30 mouse cellular contexts compared by ENCODE assay signal in the genomic region with DNA sequence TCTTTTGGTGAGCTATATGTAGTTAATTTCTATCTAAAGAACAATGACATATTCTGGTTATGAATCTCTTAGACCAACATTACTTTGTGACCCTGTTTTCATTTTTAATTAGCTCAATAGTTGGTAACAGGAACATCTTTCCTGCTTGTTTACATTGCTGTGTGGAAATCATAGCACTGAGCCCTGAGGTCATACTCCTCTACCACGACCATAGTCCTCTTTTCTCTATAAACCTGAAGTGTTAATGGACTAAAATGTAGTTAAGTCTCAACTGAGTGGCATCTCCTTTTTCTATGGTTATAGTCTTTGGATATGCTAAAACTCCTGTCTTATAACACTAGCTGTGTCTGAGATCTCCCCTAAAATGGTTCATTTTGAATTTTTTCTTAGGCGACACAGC.
DNase-seq lines count a peak whose midpoint lies in the region; ATAC-seq and TF ChIP-seq lines count a peak whose summit lies in the region.
"Had no signal": no experiment of that assay in that cellular context is flagged by ENCODE, and none has a peak within 500 bp of the region (broad histone marks: within the 10 kb centered on the region; RNA-seq: fewer than 3 reads in every experiment).

No protein-coding gene starts in this region.

- no peak for TF ChIP-seq CTCF in embryonic fibroblast, embryonic 13.5 days (IDR thresholded peaks at IDR 0.05; ENCODE audit: borderline replicate concordance, insufficient read depth, low read length)
- TF ChIP-seq CTCF in liver, postnatal 0 days (IDR thresholded peaks at IDR 0.05; ENCODE audit: low read depth) = no peak

- peak overlapping the region; percentile 50; the same call in 1 of the 2 replicates for H3K27ac ChIP-seq in heart, embryonic 11.5 days (ENCODE audit: low read depth, low read length)
- H3K27ac ChIP-seq in embryonic fibroblast, embryonic 13.5 days (ENCODE audit: insufficient read depth, low read length) = peak overlapping the region; percentile 83
- peak overlapping the region; percentile 82 for H3K27ac ChIP-seq in liver, embryonic 12.5 days
- peak overlapping the region; percentile 74 for H3K27ac ChIP-seq in liver, postnatal 0 days (ENCODE audit: low read depth)
- H3K27ac ChIP-seq: embryonic facial prominence, embryonic 13.5 days; forebrain, embryonic 13.5 days; hindbrain, embryonic 15.5 days; kidney, embryonic 15.5 days; layer of hippocampus, adult 2 months; lung, embryonic 15.5 days; stomach, postnatal 0 days had no signal

- no peak for TF ChIP-seq EP300 in liver, postnatal 0 days (IDR thresholded peaks at IDR 0.05; ENCODE audit: low read depth)

- H3K4me2 ChIP-seq in heart, embryonic 11.5 days = no peak overlapping the region; the same call in 1 of the 2 replicates
- H3K4me2 ChIP-seq in liver, embryonic 12.5 days = peak overlapping the region; percentile 41
- H3K4me2 ChIP-seq in liver, postnatal 0 days (ENCODE audit: low read depth, low read length) = peak overlapping the region; percentile 18; the same call in 1 of the 2 replicates
- H3K4me2 ChIP-seq: embryonic facial prominence, embryonic 13.5 days; forebrain, embryonic 13.5 days; hindbrain, embryonic 15.5 days; kidney, embryonic 15.5 days; lung, embryonic 15.5 days had no signal

- no peaks in the 10 kb centered on the region for H3K4me1 ChIP-seq in heart, embryonic 11.5 days (ENCODE audit: control insufficient read depth, insufficient read depth, low read length)
- peaks cover 5% of the 10 kb centered on the region; the same call in 1 of the 2 replicates for H3K4me1 ChIP-seq in embryonic fibroblast, embryonic 13.5 days (ENCODE audit: control insufficient read depth, insufficient read depth, low read length)
- peaks cover 30% of the 10 kb centered on the region for H3K4me1 ChIP-seq in liver, embryonic 12.5 days
- H3K4me1 ChIP-seq in liver, postnatal 0 days (ENCODE audit: insufficient read depth) = peaks cover 19% of the 10 kb centered on the region
- H3K4me1 ChIP-seq: forebrain, embryonic 13.5 days; hindbrain, embryonic 15.5 days; lung, embryonic 15.5 days had no signal

- no peak overlapping the region for H3K4me3 ChIP-seq in heart, embryonic 11.5 days (ENCODE audit: low read depth, low read length)
- no peak overlapping the region for H3K4me3 ChIP-seq in embryonic fibroblast, embryonic 13.5 days (ENCODE audit: insufficient read depth, low read length)
- no peak overlapping the region for H3K4me3 ChIP-seq in liver, embryonic 12.5 days
- H3K4me3 ChIP-seq in liver, postnatal 0 days (ENCODE audit: low read depth, low read length) = no peak overlapping the region
- H3K4me3 ChIP-seq: embryonic facial prominence, embryonic 13.5 days; forebrain, embryonic 13.5 days; hindbrain, embryonic 15.5 days; kidney, embryonic 15.5 days; layer of hippocampus, adult 2 months; lung, embryonic 15.5 days had no signal

- H3K36me3 ChIP-seq in heart, embryonic 11.5 days (ENCODE audit: control insufficient read depth, insufficient read depth, low read length) = no peaks in the 10 kb centered on the region
- no peaks in the 10 kb centered on the region for H3K36me3 ChIP-seq in liver, embryonic 12.5 days
- no peaks in the 10 kb centered on the region for H3K36me3 ChIP-seq in liver, postnatal 0 days (replicated peaks; ENCODE audit: insufficient read depth, low read length)
- H3K36me3 ChIP-seq: embryonic facial prominence, embryonic 13.5 days; G1E; hindbrain, embryonic 15.5 days; kidney, embryonic 15.5 days; lung, embryonic 15.5 days had no signal

- intact Hi-C loops in heart, postnatal 25 days (cut with DNase I) = no loop called here

- H3K9me3 ChIP-seq in heart, embryonic 11.5 days (replicated peaks; ENCODE audit: control insufficient read depth, low read length) = no peaks in the 10 kb centered on the region
- no peaks in the 10 kb centered on the region for H3K9me3 ChIP-seq in liver, embryonic 12.5 days (replicated peaks)
- no peaks in the 10 kb centered on the region for H3K9me3 ChIP-seq in liver, postnatal 0 days (ENCODE audit: low read length)
- H3K9me3 ChIP-seq: embryonic facial prominence, embryonic 13.5 days; forebrain, embryonic 13.5 days; G1E; hindbrain, embryonic 15.5 days; kidney, embryonic 15.5 days; lung, embryonic 15.5 days had no signal

- TF ChIP-seq POLR2A in embryonic fibroblast, embryonic 13.5 days (IDR thresholded peaks at IDR 0.05; ENCODE audit: low read depth, low read length) = no peak

- no peak for ATAC-seq in heart, embryonic 11.5 days (replicated peaks; ENCODE audit: insufficient number of reproducible peaks, low FRiP score, low TSS enrichment)
- ATAC-seq in liver, embryonic 12.5 days = peak; percentile 51
- ATAC-seq in liver, postnatal 0 days = peak; percentile 77
- ATAC-seq in megakaryocyte-erythroid progenitor cell, adult 5-6 weeks (replicated peaks; ENCODE audit: low FRiP score, low TSS enrichment, poor library complexity, severe bottlenecking) = no peak
- ATAC-seq: forebrain, embryonic 13.5 days; inflammation-experienced regulatory T-cells, adult 6 months had no signal

- no peak for DNase-seq in heart, postnatal 25 days (ENCODE audit: low spot score)
- no peak for DNase-seq in liver, postnatal 0 days
- no peak for DNase-seq in retina, embryonic 14.5 days (ENCODE audit: low spot score)
- no peak for DNase-seq in right cerebral cortex, postnatal 25 days
- DNase-seq: adrenal gland, postnatal 14 days; cerebellum, adult 11-12 months; cerebellum, adult 9-11 months; gastrocnemius, postnatal 10 days; kidney, adult 18-20 months; kidney, postnatal 25 days; left cerebral cortex, postnatal 4 days; lung, postnatal 36 days; midbrain, embryonic 14.5 days; right cerebral cortex, adult 18-20 months; right cerebral cortex, postnatal 4 days; thymus, adult 18-20 months; thymus, postnatal 36 days had no signal

- 68% methylated on average over 2 of the region's 2 CpGs for WGBS in heart, embryonic 11.5 days (ENCODE audit: insufficient replicate concordance)
- 49% methylated on average over 2 of the region's 2 CpGs for WGBS in liver, embryonic 12.5 days (ENCODE audit: insufficient replicate concordance)
- 44% methylated on average over 2 of the region's 2 CpGs for WGBS in liver, postnatal 0 days (ENCODE audit: insufficient replicate concordance)

- no peaks in the 10 kb centered on the region for H3K27me3 ChIP-seq in heart, embryonic 11.5 days (ENCODE audit: control insufficient read depth, insufficient read depth, low read length)
- H3K27me3 ChIP-seq in liver, embryonic 12.5 days (replicated peaks) = no peaks in the 10 kb centered on the region
- no peaks in the 10 kb centered on the region for H3K27me3 ChIP-seq in liver, postnatal 0 days (ENCODE audit: insufficient read depth, low read length)
- H3K27me3 ChIP-seq: embryonic facial prominence, embryonic 13.5 days; forebrain, embryonic 13.5 days; hindbrain, embryonic 15.5 days; kidney, embryonic 15.5 days; lung, embryonic 15.5 days had no signal

- no peak overlapping the region for H3K9ac ChIP-seq in heart, embryonic 11.5 days (ENCODE audit: low read depth, low read length)
- 0 out of 2 replicates have a peak overlapping the region, but pooled peaks have one; percentile 22 for H3K9ac ChIP-seq in liver, embryonic 12.5 days
- no peak overlapping the region for H3K9ac ChIP-seq in liver, postnatal 0 days (replicated peaks)
- H3K9ac ChIP-seq: embryonic facial prominence, embryonic 13.5 days; forebrain, embryonic 13.5 days; hindbrain, embryonic 15.5 days; kidney, embryonic 15.5 days; lung, embryonic 15.5 days had no signal

Comparison
In these comparisons a context has a peak if more than half of its experiments do, and no peak if none do; other contexts are left out.
1. ATAC-seq: peak in liver, embryonic 12.5 days (single experiment) and liver, postnatal 0 days (single experiment); none in heart, embryonic 11.5 days (single experiment) and megakaryocyte-erythroid progenitor cell, adult 5-6 weeks (single experiment).
2. Peak in every context shown above with its lines, with median percentiles within 50 percentile points of each other: H3K27ac ChIP-seq.